Mouse (Mus musculus) neural tube, embryonic 12.5 days (tissue): ENCODE measurements around the gene Itga3. TPM values are rescaled to one million over a fixed set of nuclear protein-coding genes. Genes with fewer than 3 reads are reported as not detected.
A peak's percentile ranks its signal among the peaks of the same experiment; 100 is the strongest.

Source experiments
- ATAC-seq: fragments of 200-750 bp; cut with Nextera tagmentation; 2 replicates; pipeline ENCODE4 v1.8.0; 2017; ENCODE audit warnings: low read depth, mild to moderate bottlenecking, moderate TSS enrichment, moderate library complexity; ENCODE audit not compliant: low FRiP score
- H3K27ac ChIP-seq: fragments of 300-500 bp; sonication (generic); 2 replicates; pipeline ENCODE4 v1.5.1; 2016
- H3K27me3 ChIP-seq: fragments of 300-500 bp; sonication (generic); replicated peaks from 2 replicates; pipeline ENCODE4 v1.6.1; 2016; ENCODE audit warnings: mild to moderate bottlenecking
- H3K36me3 ChIP-seq: fragments of 300-500 bp; sonication (generic); 2 replicates; pipeline ENCODE4 v1.6.1; 2016; ENCODE audit warnings: mild to moderate bottlenecking
- H3K4me1 ChIP-seq: fragments of 300-500 bp; sonication (generic); 2 replicates; pipeline ENCODE4 v1.6.1; 2016
- H3K4me2 ChIP-seq: fragments of 300-500 bp; sonication (generic); replicated peaks from 2 replicates; pipeline ENCODE4 v1.6.1; 2016; ENCODE audit warnings: mild to moderate bottlenecking
- H3K4me3 ChIP-seq: fragments of 300-500 bp; sonication (generic); 2 replicates; pipeline ENCODE4 v1.5.1; 2016
- H3K9ac ChIP-seq: fragments of 300-500 bp; sonication (generic); 2 replicates; pipeline ENCODE4 v1.6.1; 2016; ENCODE audit warnings: mild to moderate bottlenecking
- H3K9me3 ChIP-seq: fragments of 300-500 bp; sonication (generic); 2 replicates; pipeline ENCODE4 v1.6.1; 2016; ENCODE audit warnings: mild to moderate bottlenecking
- WGBS: fragments of 180-500 bp; shearing (Covaris S2); methylation state at CpG from one replicate; pipeline ENCODE4 v1.1.7; 2016; 5-methylcytosine and 5-hydroxymethylcytosine counted together
- polyA plus RNA-seq: library from polyadenylated mRNA; unstranded; fragments of >200 nt; fragmentation: Nextera tagmentation; extraction: Ambion mirVana; gene quantifications from 2 replicates; pipeline ENCODE4 v1.2.1, GENCODE M21; 2016

The Itga3 gene
- polyA plus RNA-seq, 1 experiment from 2014 or later = 9.3 TPM

GRCm38 (mm10) chr11:95046980-95047680, 29.5 kb downstream of the Itga3 start:
- Histone ChIP-seq H3K36me3 (no peaks in the 10 kb centered on the region), H3K4me1 (no peaks in the 10 kb centered on the region; the same call in 1 of the 2 replicates), H3K27me3 (no peaks in the 10 kb centered on the region), H3K9ac (no peak overlapping the region), H3K4me3 (no peak overlapping the region), H3K27ac (no peak overlapping the region), H3K9me3 (no peaks in the 10 kb centered on the region), H3K4me2 (no peak overlapping the region)
- ATAC-seq = 0 out of 2 replicates have a peak, but pooled peaks have one; percentile 30
- WGBS = 61% methylated on average over 9 of the region's 9 CpGs

- Histone ChIP-seq H3K9me3 (no peaks in the 10 kb centered on the region), H3K4me1 (peaks cover 14% of the 10 kb centered on the region), H3K4me3 (no peak overlapping the region), H3K4me2 (0 out of 2 replicates have a peak overlapping the region, but pooled peaks have one; percentile 4), H3K27me3 (no peaks in the 10 kb centered on the region), H3K27ac (no peak overlapping the region), H3K9ac (no peak overlapping the region), H3K36me3 (no peaks in the 10 kb centered on the region)
- no peak for ATAC-seq
- WGBS = 53% methylated on average over 13 of the region's 13 CpGs
Measured at GRCm38 (mm10) chr11:95044185-95044870, 32.3 kb downstream of the Itga3 start.

GRCm38 (mm10) chr11:95043608-95044007, 33.0 kb downstream of the Itga3 start:
- no peaks in the 10 kb centered on the region for H3K36me3 ChIP-seq
- H3K27me3 ChIP-seq = no peaks in the 10 kb centered on the region
- ATAC-seq = no peak
- H3K4me3 ChIP-seq = no peak overlapping the region
- no peak overlapping the region for H3K9ac ChIP-seq
- WGBS = 55% methylated on average over 7 of the region's 7 CpGs
- no peak overlapping the region for H3K4me2 ChIP-seq
- no peak overlapping the region for H3K27ac ChIP-seq
- no peaks in the 10 kb centered on the region for H3K9me3 ChIP-seq
- peaks cover 14% of the 10 kb centered on the region for H3K4me1 ChIP-seq

GRCm38 (mm10) chr11:95043060-95043459, 33.5 kb downstream of the Itga3 start:
- Histone ChIP-seq H3K4me1 (peaks cover 14% of the 10 kb centered on the region), H3K27me3 (no peaks in the 10 kb centered on the region), H3K27ac (no peak overlapping the region), H3K36me3 (no peaks in the 10 kb centered on the region), H3K4me3 (no peak overlapping the region), H3K9me3 (no peaks in the 10 kb centered on the region), H3K9ac (no peak overlapping the region), H3K4me2 (no peak overlapping the region)
- WGBS = 94% methylated on average over 4 of the region's 4 CpGs
- ATAC-seq = no peak

GRCm38 (mm10) chr11:95042096-95042495, 34.5 kb downstream of the Itga3 start:
- Histone ChIP-seq H3K4me1 (peaks cover 14% of the 10 kb centered on the region), H3K9ac (no peak overlapping the region), H3K27ac (no peak overlapping the region), H3K9me3 (no peaks in the 10 kb centered on the region), H3K4me3 (peak overlapping the region; percentile 69), H3K27me3 (no peaks in the 10 kb centered on the region), H3K4me2 (peak overlapping the region; percentile 84), H3K36me3 (no peaks in the 10 kb centered on the region)
- peak; percentile 20; the same call in 1 of the 2 replicates for ATAC-seq
- WGBS = 1% methylated on average over 11 of the region's 11 CpGs

GRCm38 (mm10) chr11:95041139-95041609, 35.4 kb downstream of the Itga3 start, which contains the start of gene Pdk2:
Gene Pdk2 (minus strand): TSS chr11:95041354.
- H3K4me3 ChIP-seq = peak within 1 kb of the TSS; percentile 69
- H3K4me1 ChIP-seq = peaks cover 14% of the 10 kb centered on the region
- under 1% methylated on average over 41 of the region's 41 CpGs for WGBS
- H3K4me2 ChIP-seq = peak within 1 kb of the TSS; percentile 84
- H3K9ac ChIP-seq = peak within 1 kb of the TSS; percentile 64
- ATAC-seq = peak; percentile 98
- H3K27me3 ChIP-seq = no peaks in the 10 kb centered on the region
- no peak within 1 kb of the TSS for H3K27ac ChIP-seq
- H3K36me3 ChIP-seq = no peaks in the 10 kb centered on the region
- H3K9me3 ChIP-seq = no peaks in the 10 kb centered on the region

- no peaks in the 10 kb centered on the region for H3K36me3 ChIP-seq
- no peaks in the 10 kb centered on the region for H3K27me3 ChIP-seq
- H3K27ac ChIP-seq = no peak overlapping the region
- peaks cover 14% of the 10 kb centered on the region for H3K4me1 ChIP-seq
- ATAC-seq = peak; percentile 15; the same call in 1 of the 2 replicates
- H3K4me3 ChIP-seq = peak overlapping the region; percentile 69
- H3K4me2 ChIP-seq = peak overlapping the region; percentile 84
- H3K9me3 ChIP-seq = no peaks in the 10 kb centered on the region
- H3K9ac ChIP-seq = peak overlapping the region; percentile 64
- under 1% methylated on average over 20 of the region's 20 CpGs for WGBS
Measured at GRCm38 (mm10) chr11:95040491-95041138, 36.0 kb downstream of the Itga3 start.

- Histone ChIP-seq H3K4me2 (no peak overlapping the region; the same call in 1 of the 2 replicates), H3K9ac (no peak overlapping the region), H3K4me3 (no peak overlapping the region), H3K27me3 (no peaks in the 10 kb centered on the region), H3K36me3 (no peaks in the 10 kb centered on the region), H3K27ac (no peak overlapping the region), H3K4me1 (peaks cover 14% of the 10 kb centered on the region), H3K9me3 (no peaks in the 10 kb centered on the region)
- WGBS = 84% methylated on average over 4 of the region's 4 CpGs
- no peak for ATAC-seq
Measured at GRCm38 (mm10) chr11:95039766-95040165, 36.8 kb downstream of the Itga3 start.

GRCm38 (mm10) chr11:95038818-95039655, 37.6 kb downstream of the Itga3 start:
- H3K27me3 ChIP-seq = no peaks in the 10 kb centered on the region
- H3K4me1 ChIP-seq = peaks cover 14% of the 10 kb centered on the region
- H3K36me3 ChIP-seq = no peaks in the 10 kb centered on the region
- H3K9me3 ChIP-seq = no peaks in the 10 kb centered on the region
- H3K4me3 ChIP-seq = no peak overlapping the region
- H3K4me2 ChIP-seq = no peak overlapping the region
- 83% methylated on average over 13 of the region's 13 CpGs for WGBS
- H3K27ac ChIP-seq = no peak overlapping the region
- H3K9ac ChIP-seq = no peak overlapping the region
- ATAC-seq = no peak

- ATAC-seq = no peak
- Histone ChIP-seq H3K4me3 (no peak overlapping the region), H3K9me3 (no peaks in the 10 kb centered on the region), H3K27me3 (no peaks in the 10 kb centered on the region), H3K9ac (no peak overlapping the region), H3K4me1 (peaks cover 14% of the 10 kb centered on the region), H3K36me3 (no peaks in the 10 kb centered on the region), H3K4me2 (no peak overlapping the region), H3K27ac (no peak overlapping the region)
- whole genome bisulfite sequencing = 69% methylated on average over 14 of the region's 14 CpGs
Measured at GRCm38 (mm10) chr11:95038156-95038817, 38.3 kb downstream of the Itga3 start.

- Histone ChIP-seq H3K36me3 (no peaks in the 10 kb centered on the region), H3K9ac (no peak overlapping the region), H3K4me2 (no peak overlapping the region), H3K4me3 (no peak overlapping the region), H3K27ac (no peak overlapping the region), H3K4me1 (peaks cover 14% of the 10 kb centered on the region), H3K27me3 (no peaks in the 10 kb centered on the region), H3K9me3 (no peaks in the 10 kb centered on the region)
- ATAC-seq = no peak
- 58% methylated on average over 6 of the region's 6 CpGs for WGBS
Measured at GRCm38 (mm10) chr11:95037306-95037705, 39.3 kb downstream of the Itga3 start.
